Mouse (Mus musculus) neural tube, embryonic 15.5 days (tissue): ENCODE data around the gene Elmsan1. TPM values are rescaled to one million over a fixed set of nuclear protein-coding genes. Genes with fewer than 3 reads are reported as not detected.

Experiments
- ATAC-seq: fragments of 200-750 bp; cut with Nextera tagmentation; 2 replicates; pipeline ENCODE4 v1.8.0; 2017; ENCODE audit warnings: mild to moderate bottlenecking, moderate TSS enrichment, moderate library complexity; ENCODE audit not compliant: low FRiP score
- H3K27ac ChIP-seq: fragments of 300-500 bp; sonication (generic); replicated peaks from 2 replicates; pipeline ENCODE4 v1.5.1; 2015; ENCODE audit warnings: mild to moderate bottlenecking, inconsistent platforms
- H3K27me3 ChIP-seq: fragments of 300-500 bp; sonication (generic); replicated peaks from 2 replicates; pipeline ENCODE4 v1.6.1; 2015; ENCODE audit warnings: inconsistent platforms
- H3K36me3 ChIP-seq: fragments of 300-500 bp; sonication (generic); 2 replicates; pipeline ENCODE4 v1.6.1; 2015; ENCODE audit warnings: inconsistent platforms
- H3K4me1 ChIP-seq: fragments of 300-500 bp; sonication (generic); 2 replicates; pipeline ENCODE4 v1.6.1; 2015; ENCODE audit warnings: inconsistent platforms
- H3K4me2 ChIP-seq: fragments of 300-500 bp; sonication (generic); 2 replicates; pipeline ENCODE4 v1.6.1; 2015; ENCODE audit warnings: inconsistent platforms, mild to moderate bottlenecking, moderate library complexity
- H3K4me3 ChIP-seq: fragments of 300-500 bp; sonication (generic); replicated peaks from 2 replicates; pipeline ENCODE4 v1.5.1; 2015; ENCODE audit warnings: mild to moderate bottlenecking, inconsistent platforms
- H3K9ac ChIP-seq: fragments of 300-500 bp; sonication (generic); replicated peaks from 2 replicates; pipeline ENCODE4 v1.6.1; 2015; ENCODE audit warnings: mild to moderate bottlenecking, inconsistent platforms
- H3K9me3 ChIP-seq: fragments of 300-500 bp; sonication (generic); replicated peaks from 2 replicates; pipeline ENCODE4 v1.6.1; 2016; ENCODE audit warnings: inconsistent platforms
- WGBS: fragments of 180-500 bp; shearing (Covaris S2); methylation state at CpG from one replicate; pipeline ENCODE4 v1.1.7; 2015; ENCODE audit warnings: mixed read lengths; 5-methylcytosine and 5-hydroxymethylcytosine counted together
- polyA plus RNA-seq: library from polyadenylated mRNA; unstranded; fragments of >200 nt; fragmentation: Nextera tagmentation; extraction: Ambion mirVana; gene quantifications from 2 replicates; pipeline ENCODE4 v1.2.1, GENCODE M21; 2015

Gene Elmsan1
- polyA plus RNA-seq, 1 experiment from 2014 or later, result 4.0 TPM

GRCm38 (mm10) chr12:84152352-84153190 is 66.1 kb downstream of the Elmsan1 start:
- Histone ChIP-seq H3K4me2 (no peak overlapping the region), H3K9ac (no peak overlapping the region), H3K27me3 (no peaks in the 10 kb centered on the region), H3K36me3 (peaks cover 27% of the 10 kb centered on the region), H3K27ac (no peak overlapping the region), H3K4me3 (no peak overlapping the region), H3K9me3 (no peaks in the 10 kb centered on the region), H3K4me1 (peaks cover 19% of the 10 kb centered on the region)
- WGBS, result 70% methylated on average over 32 of the region's 32 CpGs
- no peak for ATAC-seq

- no peaks in the 10 kb centered on the region for H3K9me3 ChIP-seq
- no peak overlapping the region for H3K4me2 ChIP-seq
- no peaks in the 10 kb centered on the region for H3K27me3 ChIP-seq
- no peak overlapping the region for H3K4me3 ChIP-seq
- peaks cover 26% of the 10 kb centered on the region for H3K36me3 ChIP-seq
- H3K4me1 ChIP-seq, result peaks cover 24% of the 10 kb centered on the region
- WGBS, result 91% methylated on average over 10 of the region's 10 CpGs
- ATAC-seq, result no peak
- no peak overlapping the region for H3K9ac ChIP-seq
- H3K27ac ChIP-seq, result no peak overlapping the region
Measured at GRCm38 (mm10) chr12:84151911-84152310, 66.8 kb downstream of the Elmsan1 start.

- 59% methylated on average over 6 of the region's 6 CpGs for WGBS
- ATAC-seq, result no peak
- no peaks in the 10 kb centered on the region for H3K27me3 ChIP-seq
- H3K27ac ChIP-seq, result no peak overlapping the region
- H3K4me1 ChIP-seq, result peaks cover 27% of the 10 kb centered on the region
- no peak overlapping the region for H3K9ac ChIP-seq
- H3K36me3 ChIP-seq, result peaks cover 17% of the 10 kb centered on the region
- no peak overlapping the region for H3K4me3 ChIP-seq
- H3K4me2 ChIP-seq, result no peak overlapping the region
- H3K9me3 ChIP-seq, result no peaks in the 10 kb centered on the region
Measured at GRCm38 (mm10) chr12:84150976-84151375, 67.7 kb downstream of the Elmsan1 start.

GRCm38 (mm10) chr12:84149971-84150370 is 68.7 kb downstream of the Elmsan1 start:
- H3K9me3 ChIP-seq, result no peaks in the 10 kb centered on the region
- no peak overlapping the region for H3K4me3 ChIP-seq
- no peak overlapping the region for H3K27ac ChIP-seq
- no peak overlapping the region for H3K9ac ChIP-seq
- no peak for ATAC-seq
- H3K4me1 ChIP-seq, result peaks cover 27% of the 10 kb centered on the region
- H3K36me3 ChIP-seq, result peaks cover 16% of the 10 kb centered on the region
- no peaks in the 10 kb centered on the region for H3K27me3 ChIP-seq
- 31% methylated on average over 15 of the region's 15 CpGs for WGBS
- H3K4me2 ChIP-seq, result peak overlapping the region; percentile 15; the same call in 1 of the 2 replicates

- peak overlapping the region; percentile 76 for H3K9ac ChIP-seq
- ATAC-seq, result no peak
- 4% methylated on average over 10 of the region's 10 CpGs for WGBS
- H3K9me3 ChIP-seq, result no peaks in the 10 kb centered on the region
- H3K27me3 ChIP-seq, result no peaks in the 10 kb centered on the region
- peak overlapping the region; percentile 92 for H3K4me2 ChIP-seq
- H3K36me3 ChIP-seq, result peaks cover 16% of the 10 kb centered on the region
- H3K27ac ChIP-seq, result peak overlapping the region; percentile 80
- H3K4me1 ChIP-seq, result peaks cover 27% of the 10 kb centered on the region
- peak overlapping the region; percentile 71 for H3K4me3 ChIP-seq
Measured at GRCm38 (mm10) chr12:84148622-84149012, 70.1 kb downstream of the Elmsan1 start.

GRCm38 (mm10) chr12:84147954-84148621 is 70.6 kb downstream of the Elmsan1 start, which contains the start of gene Pnma1:
Gene Pnma1, minus strand, starts transcription at chr12:84148489.
- Histone ChIP-seq H3K9ac (peak within 1 kb of the TSS; percentile 76), H3K36me3 (peaks cover 11% of the 10 kb centered on the region; the same call in 1 of the 2 replicates), H3K4me3 (peak within 1 kb of the TSS; percentile 71), H3K9me3 (no peaks in the 10 kb centered on the region), H3K4me1 (peaks cover 27% of the 10 kb centered on the region), H3K4me2 (peak within 1 kb of the TSS; percentile 92), H3K27ac (peak within 1 kb of the TSS; percentile 80), H3K27me3 (no peaks in the 10 kb centered on the region)
- peak; percentile 92 for ATAC-seq
- WGBS, result 1% methylated on average over 49 of the region's 50 CpGs

GRCm38 (mm10) chr12:84142281-84143050 is 76.2 kb downstream of the Elmsan1 start:
- Histone ChIP-seq H3K36me3 (peaks cover 17% of the 10 kb centered on the region), H3K4me3 (no peak overlapping the region), H3K9me3 (no peaks in the 10 kb centered on the region), H3K27ac (no peak overlapping the region), H3K4me1 (peaks cover 7% of the 10 kb centered on the region; the same call in 1 of the 2 replicates), H3K4me2 (no peak overlapping the region), H3K9ac (no peak overlapping the region), H3K27me3 (no peaks in the 10 kb centered on the region)
- no peak for ATAC-seq
- 37% methylated on average over 14 of the region's 14 CpGs for WGBS

- H3K27me3 ChIP-seq, result no peaks in the 10 kb centered on the region
- H3K4me1 ChIP-seq, result no peaks in the 10 kb centered on the region
- no peak overlapping the region for H3K4me2 ChIP-seq
- H3K9me3 ChIP-seq, result no peaks in the 10 kb centered on the region
- WGBS, result 85% methylated on average over 4 of the region's 4 CpGs
- ATAC-seq, result no peak
- H3K27ac ChIP-seq, result no peak overlapping the region
- no peak overlapping the region for H3K4me3 ChIP-seq
- no peak overlapping the region for H3K9ac ChIP-seq
- H3K36me3 ChIP-seq, result peaks cover 28% of the 10 kb centered on the region
Measured at GRCm38 (mm10) chr12:84141271-84141670, 77.4 kb downstream of the Elmsan1 start.

GRCm38 (mm10) chr12:84140135-84140534 is 78.5 kb downstream of the Elmsan1 start:
- ATAC-seq, result no peak

GRCm38 (mm10) chr12:84137131-84137530 is 81.5 kb downstream of the Elmsan1 start:
- Histone ChIP-seq H3K4me1 (no peaks in the 10 kb centered on the region), H3K27ac (no peak overlapping the region), H3K9me3 (no peaks in the 10 kb centered on the region), H3K9ac (no peak overlapping the region), H3K36me3 (peaks cover 32% of the 10 kb centered on the region), H3K4me2 (no peak overlapping the region), H3K27me3 (no peaks in the 10 kb centered on the region), H3K4me3 (no peak overlapping the region)
- ATAC-seq, result no peak
- WGBS, result 90% methylated on average over 7 of the region's 7 CpGs

More at GRCm38 (mm10) chr12:84140135-84140534, 78.5 kb downstream of the Elmsan1 start:
- peaks cover 32% of the 10 kb centered on the region for H3K36me3 ChIP-seq
- 76% methylated on average over 4 of the region's 4 CpGs for WGBS
- no peak overlapping the region for H3K9ac ChIP-seq
- no peak overlapping the region for H3K4me3 ChIP-seq
- H3K27me3 ChIP-seq, result no peaks in the 10 kb centered on the region
- no peaks in the 10 kb centered on the region for H3K4me1 ChIP-seq
- H3K27ac ChIP-seq, result no peak overlapping the region
- H3K4me2 ChIP-seq, result no peak overlapping the region
- no peaks in the 10 kb centered on the region for H3K9me3 ChIP-seq

GRCm38 (mm10) chr12:84132265-84132664 is 86.4 kb downstream of the Elmsan1 start:
- 66% methylated on average over 3 of the region's 3 CpGs for WGBS
- Histone ChIP-seq H3K27me3 (no peaks in the 10 kb centered on the region), H3K36me3 (peaks cover 47% of the 10 kb centered on the region), H3K9me3 (no peaks in the 10 kb centered on the region), H3K27ac (no peak overlapping the region), H3K4me3 (no peak overlapping the region), H3K9ac (no peak overlapping the region), H3K4me1 (no peaks in the 10 kb centered on the region), H3K4me2 (no peak overlapping the region)
- no peak for ATAC-seq
